Mouse (Mus musculus) heart, postnatal 0 days (tissue): Measurements from ENCODE around the gene Usp2.

ENCODE experiments used
- CTCF ChIP-seq: IDR thresholded peaks from 2 replicates; pipeline ENCODE4 v1.5.1; 2016; ENCODE audit warnings: antibody characterized with exemption, control low read depth, low read depth
- EP300 ChIP-seq: IDR thresholded peaks from 2 replicates; pipeline ENCODE4 v1.6.1; 2016; ENCODE audit warnings: antibody characterized with exemption, low read depth

DNA sequence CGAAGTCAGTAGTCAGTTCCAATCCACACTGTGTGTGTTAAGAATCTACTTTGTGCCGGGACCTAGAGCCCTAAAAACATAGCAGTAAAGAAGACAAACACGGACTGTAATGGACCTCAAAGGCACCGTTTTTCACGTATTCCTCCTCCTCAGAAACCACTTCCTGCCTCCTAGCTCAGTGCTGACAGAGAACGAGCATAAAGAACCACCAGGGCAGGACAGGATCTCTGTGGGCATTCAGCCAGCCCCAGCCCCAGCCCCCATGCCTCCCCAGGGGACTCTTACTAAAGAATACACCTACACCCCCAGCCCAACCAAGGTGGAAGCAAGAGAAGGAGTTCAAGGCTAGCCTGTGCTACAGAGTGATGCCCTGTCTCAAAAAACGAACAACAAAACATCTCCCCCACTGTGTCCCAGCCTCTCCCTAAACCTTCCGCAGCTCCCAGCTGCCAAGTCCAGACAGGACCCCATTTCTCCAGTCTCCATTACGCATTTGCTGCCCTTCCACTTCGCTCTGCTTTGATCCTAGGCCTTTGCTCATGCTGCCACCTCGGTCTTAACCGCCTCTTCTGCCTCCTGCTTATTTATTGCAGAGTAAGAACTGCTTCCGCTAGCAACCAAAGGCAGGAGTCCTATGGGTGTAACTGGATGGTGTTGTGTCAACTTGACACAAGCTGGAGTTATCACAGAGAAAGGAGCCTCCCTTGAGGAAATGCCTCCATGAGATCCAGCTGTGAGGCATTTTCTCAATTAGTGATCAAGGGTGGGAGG is 32.7 kb upstream of the Usp2 start:
- TF ChIP-seq EP300 (no peak), CTCF (no peak)
